Mouse (Mus musculus): Measurements from ENCODE around the gene Mtrex. TPM values are rescaled to one million over a fixed set of nuclear protein-coding genes. Genes with fewer than 3 reads are reported as not detected.

Gene Mtrex
- polyA plus RNA-seq, 1 experiment from 2014 or later = 44.5 TPM

GRCm38 (mm10) chr13:112887234-112887633 is 40.0 kb downstream of the Mtrex start:
- 50% methylated on average over 12 of the region's 12 CpGs for WGBS
- peaks cover 46% of the 10 kb centered on the region for H3K36me3 ChIP-seq (ENCODE audit: insufficient read depth, low read length)

GRCm38 (mm10) chr13:112871500-112872266 is 55.5 kb downstream of the Mtrex start:
- WGBS = 75% methylated on average over 17 of the region's 17 CpGs
- Histone ChIP-seq H3K9me3 (replicated peaks; ENCODE audit: low read length) (no peaks in the 10 kb centered on the region), H3K9ac (ENCODE audit: low read depth, low read length) (no peak overlapping the region), H3K27ac (no peak overlapping the region), H3K4me2 (ENCODE audit: low read length) (no peak overlapping the region), H3K27me3 (ENCODE audit: insufficient read depth, low read length) (no peaks in the 10 kb centered on the region), H3K36me3 (ENCODE audit: insufficient read depth, low read length) (peaks cover 50% of the 10 kb centered on the region), H3K4me1 (replicated peaks; ENCODE audit: insufficient read depth, low read length) (no peaks in the 10 kb centered on the region), H3K4me3 (replicated peaks; ENCODE audit: low read depth, low read length) (no peak overlapping the region)
- DNase-seq (ENCODE audit: low spot score) (no peak), ATAC-seq (replicated peaks; ENCODE audit: low FRiP score, low read depth) (no peak)
- no peak for TF ChIP-seq CTCF (IDR thresholded peaks at IDR 0.05; ENCODE audit: low read depth)

More at GRCm38 (mm10) chr13:112887234-112887633, 40.0 kb downstream of the Mtrex start:
- Histone ChIP-seq H3K4me2 (ENCODE audit: low read length) (no peak overlapping the region), H3K9ac (ENCODE audit: low read depth, low read length) (no peak overlapping the region), H3K4me1 (replicated peaks; ENCODE audit: insufficient read depth, low read length) (no peaks in the 10 kb centered on the region), H3K9me3 (replicated peaks; ENCODE audit: low read length) (no peaks in the 10 kb centered on the region), H3K4me3 (replicated peaks; ENCODE audit: low read depth, low read length) (no peak overlapping the region), H3K27ac (no peak overlapping the region), H3K27me3 (ENCODE audit: insufficient read depth, low read length) (no peaks in the 10 kb centered on the region)
- peak; percentile 31 for DNase-seq (ENCODE audit: low spot score)
- no peak for TF ChIP-seq CTCF (IDR thresholded peaks at IDR 0.05; ENCODE audit: low read depth)
- no peak; the same call in 1 of the 2 replicates for ATAC-seq (replicated peaks; ENCODE audit: low FRiP score, low read depth)

GRCm38 (mm10) chr13:112870039-112870690 is 57.0 kb downstream of the Mtrex start:
- Histone ChIP-seq H3K36me3 (ENCODE audit: insufficient read depth, low read length) (peaks cover 61% of the 10 kb centered on the region), H3K27me3 (ENCODE audit: insufficient read depth, low read length) (no peaks in the 10 kb centered on the region), H3K27ac (no peak overlapping the region), H3K4me3 (replicated peaks; ENCODE audit: low read depth, low read length) (no peak overlapping the region), H3K9ac (ENCODE audit: low read depth, low read length) (no peak overlapping the region), H3K9me3 (replicated peaks; ENCODE audit: low read length) (no peaks in the 10 kb centered on the region), H3K4me2 (ENCODE audit: low read length) (no peak overlapping the region), H3K4me1 (replicated peaks; ENCODE audit: insufficient read depth, low read length) (no peaks in the 10 kb centered on the region)
- DNase-seq (ENCODE audit: low spot score) (peak; percentile 80), ATAC-seq (replicated peaks; ENCODE audit: low FRiP score, low read depth) (peak; percentile 83)
- TF ChIP-seq CTCF (IDR thresholded peaks at IDR 0.05; ENCODE audit: low read depth) = no peak
- WGBS = 46% methylated on average over 11 of the region's 11 CpGs

- no peak for TF ChIP-seq CTCF (IDR thresholded peaks at IDR 0.05; ENCODE audit: low read depth)
- no peak overlapping the region for H3K4me2 ChIP-seq (ENCODE audit: low read length)
- no peak overlapping the region for H3K9ac ChIP-seq (ENCODE audit: low read depth, low read length)
- 76% methylated on average over 8 of the region's 8 CpGs for WGBS
- H3K27ac ChIP-seq = no peak overlapping the region
- H3K27me3 ChIP-seq (ENCODE audit: insufficient read depth, low read length) = no peaks in the 10 kb centered on the region
- DNase-seq (ENCODE audit: low spot score) = no peak
- no peak overlapping the region for H3K4me3 ChIP-seq (replicated peaks; ENCODE audit: low read depth, low read length)
- no peaks in the 10 kb centered on the region for H3K9me3 ChIP-seq (replicated peaks; ENCODE audit: low read length)
- H3K4me1 ChIP-seq (replicated peaks; ENCODE audit: insufficient read depth, low read length) = 0 out of 2 replicates have a peak, but pooled peaks cover 3% of the 10 kb centered on the region
- no peak for ATAC-seq (replicated peaks; ENCODE audit: low FRiP score, low read depth)
- H3K36me3 ChIP-seq (ENCODE audit: insufficient read depth, low read length) = peaks cover 60% of the 10 kb centered on the region
Measured at GRCm38 (mm10) chr13:112867381-112867780, 59.8 kb downstream of the Mtrex start.

- Histone ChIP-seq H3K9ac (ENCODE audit: low read depth, low read length) (no peak overlapping the region), H3K4me2 (ENCODE audit: low read length) (no peak overlapping the region), H3K36me3 (ENCODE audit: insufficient read depth, low read length) (peaks cover 55% of the 10 kb centered on the region), H3K27me3 (ENCODE audit: insufficient read depth, low read length) (no peaks in the 10 kb centered on the region), H3K4me1 (replicated peaks; ENCODE audit: insufficient read depth, low read length) (0 out of 2 replicates have a peak, but pooled peaks cover 8% of the 10 kb centered on the region), H3K27ac (no peak overlapping the region), H3K9me3 (replicated peaks; ENCODE audit: low read length) (no peaks in the 10 kb centered on the region), H3K4me3 (replicated peaks; ENCODE audit: low read depth, low read length) (no peak overlapping the region)
- 87% methylated on average over 7 of the region's 7 CpGs for WGBS
- DNase-seq (ENCODE audit: low spot score) = no peak
- no peak for ATAC-seq (replicated peaks; ENCODE audit: low FRiP score, low read depth)
- TF ChIP-seq CTCF (IDR thresholded peaks at IDR 0.05; ENCODE audit: low read depth) = no peak
Measured at GRCm38 (mm10) chr13:112866782-112867181, 60.4 kb downstream of the Mtrex start.

GRCm38 (mm10) chr13:112862978-112863677 is 64.1 kb downstream of the Mtrex start:
- Histone ChIP-seq H3K9ac (ENCODE audit: low read depth, low read length) (no peak overlapping the region), H3K4me2 (ENCODE audit: low read length) (no peak overlapping the region), H3K27ac (no peak overlapping the region), H3K4me3 (replicated peaks; ENCODE audit: low read depth, low read length) (no peak overlapping the region), H3K9me3 (replicated peaks; ENCODE audit: low read length) (no peaks in the 10 kb centered on the region), H3K27me3 (ENCODE audit: insufficient read depth, low read length) (no peaks in the 10 kb centered on the region), H3K36me3 (ENCODE audit: insufficient read depth, low read length) (peaks cover 35% of the 10 kb centered on the region), H3K4me1 (replicated peaks; ENCODE audit: insufficient read depth, low read length) (0 out of 2 replicates have a peak, but pooled peaks cover 9% of the 10 kb centered on the region)
- ATAC-seq (replicated peaks; ENCODE audit: low FRiP score, low read depth) (no peak), DNase-seq (ENCODE audit: low spot score) (no peak)
- 90% methylated on average over 1 of the region's 1 CpGs for WGBS
- no peak for TF ChIP-seq CTCF (IDR thresholded peaks at IDR 0.05; ENCODE audit: low read depth)
